Mouse (Mus musculus) MEL-GATA-1-ER (cell line): ENCODE measurements at regions not wholly inside any gene's neighbourhood (a gene's known extent, or its start where the extent isn't known, plus 50 kb on each side); places are given as distances from the start of the nearest gene placed in this dataset.
"Not testable (repeated sequence)": the region's sequence is repeated elsewhere in the genome, so short reads cannot be mapped to it uniquely, and the experiment has no call there.

Experiments used
- DNase-seq: peaks from one replicate; pipeline ENCODE4 v3.0.0-alpha.2; 2012; ENCODE audit warnings: low read depth; ENCODE audit errors: extremely low read depth

DNA sequence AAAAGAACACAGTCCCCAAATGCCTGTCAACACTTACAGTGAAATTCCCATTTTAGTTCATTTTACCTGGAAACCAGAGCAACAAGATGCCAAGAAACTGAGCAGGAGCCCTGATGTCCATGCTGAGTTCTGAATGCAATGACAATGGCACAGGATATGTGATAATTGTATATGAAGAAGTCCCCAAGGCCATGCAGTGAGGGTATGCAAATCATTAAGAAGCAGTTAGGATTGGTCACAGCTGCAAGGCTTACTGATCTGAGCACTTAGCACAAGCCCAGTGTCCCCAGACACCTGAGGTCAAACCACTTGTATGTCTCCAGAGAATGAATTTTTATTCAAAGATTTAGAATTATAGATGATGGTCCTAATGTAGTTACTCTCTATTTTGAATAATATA is 419.0 kb upstream of the Tacstd2 start:
- not testable (repeated sequence) for DNase-seq

DNA sequence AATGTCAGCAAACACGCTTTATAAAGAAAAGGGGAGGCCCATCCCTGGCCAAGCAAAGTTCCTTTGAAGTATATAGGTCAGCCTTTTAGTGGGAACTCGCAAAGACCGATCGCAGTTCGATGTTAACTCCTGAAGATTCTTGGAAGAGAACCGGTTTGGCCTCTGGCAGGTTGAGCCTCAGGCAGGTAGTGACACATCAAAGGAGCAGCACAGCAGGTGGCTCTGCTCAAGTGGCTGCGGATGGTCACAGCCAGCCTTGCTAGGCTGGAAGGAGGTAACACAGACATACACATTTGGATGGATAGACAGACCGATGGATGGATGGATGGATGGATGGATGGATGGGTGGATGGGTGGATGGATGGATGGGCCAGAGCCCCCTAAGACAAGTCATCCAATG is 395.9 kb upstream of the Tacstd2 start:
- not testable (repeated sequence) for DNase-seq

DNA sequence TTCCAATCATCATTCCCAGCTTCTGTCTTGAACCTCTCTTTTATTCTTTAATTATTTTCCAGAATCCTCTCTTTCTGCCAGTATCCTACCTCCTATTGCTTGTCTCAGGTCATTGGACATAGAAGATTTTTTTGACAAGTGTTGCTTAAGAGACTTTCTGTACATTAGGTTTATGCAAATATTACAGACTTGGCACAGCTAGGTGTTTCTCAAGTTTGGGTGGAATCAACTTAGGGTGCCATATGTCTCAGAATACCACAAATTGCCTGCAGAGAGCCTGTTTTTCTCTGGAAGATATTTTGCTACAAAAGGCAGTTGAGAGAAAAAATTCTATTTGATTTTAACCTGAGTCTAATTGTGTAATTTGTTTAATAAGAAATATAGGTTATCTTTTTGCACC is 386.9 kb upstream of the Tacstd2 start:
- DNase-seq = no peak

DNA sequence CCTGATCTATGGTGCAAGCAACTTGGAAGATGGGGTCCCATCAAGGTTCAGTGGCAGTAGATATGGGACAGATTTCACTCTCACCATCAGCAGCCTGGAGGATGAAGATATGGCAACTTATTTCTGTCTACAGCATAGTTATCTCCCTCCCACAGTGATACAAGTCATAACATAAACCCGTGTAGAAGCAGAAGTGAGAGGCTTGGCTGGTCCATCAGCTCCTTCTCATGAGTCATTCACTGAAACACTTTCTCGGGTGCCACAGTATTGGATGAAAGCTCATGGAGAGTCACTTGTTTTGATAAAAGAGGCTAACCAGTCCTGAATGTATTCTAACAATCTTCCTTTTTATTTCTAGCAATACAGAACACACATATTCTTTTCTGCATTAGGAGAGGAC is 378.3 kb upstream of the Tacstd2 start:
- no peak for DNase-seq

DNA sequence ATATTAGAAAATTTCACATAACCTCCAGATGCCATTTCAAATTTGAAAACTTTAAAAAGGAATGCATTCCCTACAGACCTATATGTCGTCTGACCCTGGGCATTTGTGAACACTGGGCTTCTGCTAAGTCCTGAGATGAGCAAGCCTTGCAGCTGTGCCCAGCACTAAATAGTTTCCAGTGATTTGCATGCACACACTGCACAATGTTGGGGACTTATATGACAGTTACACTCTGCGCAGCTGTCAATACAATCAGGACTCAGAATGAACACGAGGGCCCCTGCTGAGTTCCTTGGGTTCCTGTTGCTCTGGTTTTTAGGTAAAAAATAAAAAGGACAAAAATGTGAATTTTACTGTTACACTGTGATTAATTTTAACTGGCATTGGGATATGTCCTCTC is 377.7 kb upstream of the Tacstd2 start:
- DNase-seq = no peak

DNA sequence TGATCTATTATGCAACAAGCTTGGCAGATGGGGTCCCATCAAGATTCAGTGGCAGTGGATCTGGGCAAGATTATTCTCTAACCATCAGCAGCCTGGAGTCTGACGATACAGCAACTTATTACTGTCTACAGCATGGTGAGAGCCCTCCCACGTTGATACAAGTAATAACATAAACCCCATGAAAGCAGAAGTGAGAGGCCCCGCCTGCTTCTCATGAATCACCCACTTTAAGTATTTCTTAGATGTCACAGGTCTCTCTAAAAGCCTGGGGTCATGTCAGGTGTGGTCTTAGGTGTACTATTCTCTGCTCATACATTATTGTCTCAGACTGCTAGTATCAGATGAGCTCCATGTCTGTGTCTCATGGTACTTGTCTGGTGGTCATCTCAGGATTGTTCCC is 360.9 kb upstream of the Tacstd2 start:
- DNase-seq = no peak

DNA sequence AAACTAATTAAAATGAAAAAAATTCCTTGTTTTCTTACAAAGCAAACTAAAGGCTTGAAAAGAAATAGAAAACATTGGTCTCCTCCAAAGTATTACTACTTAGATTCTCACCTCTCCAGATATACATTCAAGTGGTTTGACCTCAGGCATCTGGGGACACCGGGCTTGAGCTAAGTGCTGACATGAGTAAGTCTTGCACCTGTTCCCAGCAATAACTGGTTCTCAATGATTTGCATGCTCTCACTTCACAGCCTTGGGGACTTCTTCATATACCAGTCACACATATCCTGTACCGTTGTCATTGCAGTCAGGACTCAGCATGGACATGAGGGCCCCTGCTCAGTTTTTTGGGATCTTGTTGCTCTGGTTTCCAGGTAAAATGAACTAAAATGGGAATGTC is 360.3 kb upstream of the Tacstd2 start:
- DNase-seq = no peak

DNA sequence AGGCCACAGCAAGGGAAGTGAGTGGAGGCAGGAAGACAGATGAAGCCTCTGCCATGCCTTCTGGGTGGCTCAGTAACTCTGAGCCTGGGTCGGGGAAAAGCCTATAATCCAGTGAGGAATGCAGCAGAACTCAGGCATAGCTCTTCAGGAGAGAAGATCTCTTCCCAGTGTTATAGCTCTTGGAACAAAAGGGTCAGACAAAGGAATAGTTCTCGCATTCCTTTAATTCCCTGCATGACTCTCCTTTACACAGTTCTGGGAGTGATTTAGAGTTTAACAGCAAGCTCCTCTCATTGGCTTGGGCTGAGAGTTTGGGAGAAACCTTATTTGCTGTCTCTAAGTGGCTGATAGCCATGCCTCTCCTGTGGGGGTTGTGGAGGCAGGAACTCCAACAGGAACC is 352.0 kb upstream of the Tacstd2 start:
- no peak for DNase-seq

DNA sequence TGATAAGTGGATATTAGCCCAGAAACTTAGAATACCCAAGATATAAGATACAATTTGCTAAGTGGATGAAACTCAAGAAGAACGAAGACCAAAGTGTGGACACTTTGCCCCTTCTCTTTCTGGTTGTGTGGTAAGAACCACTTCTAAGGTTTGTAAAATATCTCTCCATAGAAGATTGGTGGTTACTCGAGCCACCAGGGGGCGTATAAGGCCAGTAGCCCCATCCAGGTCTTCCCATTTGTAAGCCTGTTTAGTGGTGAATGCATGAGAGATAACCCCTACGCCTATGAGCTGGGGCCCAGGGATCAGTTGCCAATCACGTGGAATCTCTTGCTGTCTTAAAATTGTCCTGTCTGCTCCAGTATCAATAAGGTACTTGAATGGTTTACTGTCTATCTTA is 349.3 kb upstream of the Tacstd2 start:
- DNase-seq = no peak

DNA sequence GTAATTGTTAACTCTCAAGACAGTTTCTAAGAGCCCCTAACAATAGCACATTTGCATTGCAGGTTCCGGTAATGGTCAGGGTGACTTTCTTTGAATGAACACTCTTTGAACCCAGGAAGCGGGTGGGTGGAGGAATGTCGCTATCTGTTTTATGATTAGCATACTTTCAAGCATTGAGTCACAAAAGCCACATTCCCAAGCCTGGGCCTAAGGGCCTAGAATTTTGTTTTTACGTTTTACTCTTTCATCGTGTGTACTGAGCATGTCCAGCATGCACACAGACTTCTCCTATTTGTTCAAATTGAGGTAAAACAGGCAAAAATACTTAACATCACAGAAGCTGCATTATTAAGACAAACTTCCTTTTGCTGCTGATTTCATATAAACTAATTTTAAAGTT is 345.9 kb upstream of the Tacstd2 start:
- not testable (repeated sequence) for DNase-seq

DNA sequence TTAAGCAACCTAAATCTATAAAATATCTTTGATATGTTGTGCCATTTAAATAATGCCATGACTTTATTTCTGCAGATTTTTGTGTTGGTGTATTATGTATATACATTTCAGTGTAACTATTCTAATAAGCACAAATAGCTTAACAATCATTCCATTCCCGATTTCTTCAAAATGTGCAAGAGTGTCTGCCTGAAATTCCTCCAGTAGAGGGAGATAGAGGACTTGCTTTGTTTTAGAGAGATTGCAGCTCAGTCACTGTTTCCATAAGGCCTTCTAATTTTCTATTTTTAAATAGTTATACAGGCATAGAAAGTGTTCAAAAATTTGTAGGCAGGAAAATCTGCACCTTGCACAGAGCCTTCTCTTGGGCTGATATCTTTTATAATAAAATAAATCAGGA is 322.3 kb upstream of the Tacstd2 start:
- not testable (repeated sequence) for DNase-seq

DNA sequence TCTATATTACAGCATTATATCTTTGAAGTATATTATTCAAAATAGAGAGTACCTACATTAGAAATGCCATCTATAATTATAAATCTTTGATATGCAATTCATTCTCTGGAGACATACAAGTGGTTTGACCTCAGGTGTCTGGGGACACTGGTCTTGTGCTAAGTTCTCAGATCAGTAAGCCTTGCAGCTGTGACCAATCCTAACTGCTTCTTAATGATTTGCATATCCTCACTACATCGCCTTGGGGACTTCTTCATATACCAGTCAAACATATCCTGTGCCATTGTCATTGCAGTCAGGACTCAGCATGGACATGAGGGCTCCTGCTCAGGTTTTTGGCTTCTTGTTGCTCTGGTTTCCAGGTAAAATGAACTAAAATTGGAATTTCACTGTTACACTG is 303.9 kb upstream of the Tacstd2 start:
- DNase-seq = not testable (repeated sequence)

DNA sequence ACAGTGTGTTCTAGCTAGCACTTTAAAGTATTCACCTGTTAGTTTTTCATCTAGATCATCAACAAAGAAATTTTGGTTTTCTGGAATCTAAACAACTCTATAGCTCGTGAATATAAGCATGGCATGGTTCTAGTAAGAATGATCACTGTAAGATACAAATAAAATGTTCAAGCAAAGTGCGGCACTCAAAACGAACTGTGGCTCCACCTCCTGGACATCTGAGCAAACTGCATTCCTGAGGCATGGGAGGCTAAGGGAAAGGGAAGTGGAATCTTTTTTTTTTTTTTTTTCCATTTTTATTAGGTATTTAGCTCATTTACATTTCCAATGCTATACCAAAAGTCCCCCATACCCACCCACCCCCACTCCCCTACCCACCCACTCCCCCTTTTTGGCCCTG is 276.9 kb upstream of the Tacstd2 start:
- DNase-seq = peak; percentile 2

DNA sequence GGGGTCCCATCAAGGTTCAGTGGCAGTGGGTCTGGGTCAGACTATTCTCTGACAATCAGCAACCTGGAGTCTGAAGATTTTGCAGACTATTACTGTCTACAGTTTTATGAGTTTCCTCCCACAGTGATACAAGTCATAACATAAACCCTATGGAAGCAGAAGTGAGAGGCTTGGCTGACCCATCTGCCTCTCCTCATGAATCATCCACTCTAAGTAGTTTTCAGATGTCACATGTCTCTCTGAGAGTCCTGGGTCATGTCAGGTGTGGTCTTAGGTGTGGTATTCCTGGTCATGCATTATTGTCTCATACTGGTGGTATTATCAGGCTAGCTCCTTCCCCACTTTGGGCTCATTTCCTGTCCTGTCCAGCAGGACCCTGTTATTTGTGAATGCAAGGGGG is 255.8 kb upstream of the Tacstd2 start:
- DNase-seq = no peak

DNA sequence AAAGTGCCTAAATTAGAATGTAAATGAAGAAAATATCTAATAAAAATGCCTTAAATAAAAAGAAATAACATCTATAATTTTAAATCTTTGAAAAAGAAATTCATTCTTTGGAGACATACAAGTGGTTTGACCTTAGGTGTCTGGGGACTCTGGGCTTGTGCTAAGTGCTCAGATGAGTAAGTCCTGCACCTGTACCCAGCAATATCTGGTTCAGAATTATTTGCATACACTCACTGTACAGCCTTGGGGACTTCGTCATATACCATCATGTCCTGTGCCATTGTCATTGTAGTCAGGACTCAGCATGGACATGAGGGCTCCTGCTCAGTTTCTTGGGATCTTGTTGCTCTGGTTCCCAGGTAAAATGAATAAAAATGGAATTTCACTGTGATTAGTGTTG is 255.1 kb upstream of the Tacstd2 start:
- no peak for DNase-seq

DNA sequence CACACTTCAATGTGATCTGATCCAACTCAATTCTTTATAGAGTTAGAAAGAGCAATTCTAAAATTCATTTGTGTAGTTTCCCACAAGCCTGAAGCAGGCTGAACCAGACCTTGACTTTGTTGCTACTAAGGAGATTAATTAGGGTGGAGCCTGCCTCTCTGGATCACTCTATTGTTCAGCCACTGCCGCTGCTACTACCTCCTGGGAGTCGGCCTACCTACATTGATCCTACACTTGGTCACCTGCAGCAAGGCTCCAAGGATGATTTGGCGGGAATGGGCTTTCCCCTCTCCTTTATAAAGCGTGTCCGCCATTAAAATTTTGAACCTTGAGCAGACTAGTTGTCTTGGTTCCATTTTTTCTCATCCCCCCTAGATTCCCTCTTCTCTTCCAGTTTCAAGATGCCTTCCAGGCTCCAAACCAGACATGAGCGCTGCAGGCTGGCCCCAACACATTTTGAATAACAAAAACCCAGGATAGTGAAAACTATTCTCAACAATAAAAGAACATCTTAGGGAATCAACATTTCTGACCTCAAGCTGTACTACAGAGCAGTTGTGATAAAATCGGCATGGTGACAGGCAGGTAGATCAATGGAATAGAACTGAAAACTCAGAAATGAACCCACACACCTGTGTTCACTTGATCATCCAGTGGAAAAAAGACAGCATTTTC is 251.6 kb upstream of the Tacstd2 start:
- DNase-seq = no peak

DNA sequence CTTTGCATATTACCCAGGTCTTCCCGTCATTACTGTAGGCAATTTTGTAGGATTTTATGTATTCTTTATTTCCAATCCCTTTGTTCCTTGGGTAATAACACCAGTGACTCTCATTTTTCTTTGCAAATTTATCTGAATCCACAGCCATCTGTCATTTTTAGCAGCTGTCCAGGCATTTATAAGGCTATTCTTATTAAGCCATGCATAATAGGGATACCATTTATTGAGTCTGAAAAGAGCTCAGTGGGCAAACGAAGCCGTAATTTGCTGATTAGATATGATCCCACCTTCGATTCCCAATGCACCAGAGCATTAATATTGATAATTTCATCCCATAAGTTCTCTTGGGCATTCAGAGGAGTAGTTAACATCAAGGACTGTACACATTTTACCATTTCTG is 243.3 kb upstream of the Tacstd2 start:
- no peak for DNase-seq

DNA sequence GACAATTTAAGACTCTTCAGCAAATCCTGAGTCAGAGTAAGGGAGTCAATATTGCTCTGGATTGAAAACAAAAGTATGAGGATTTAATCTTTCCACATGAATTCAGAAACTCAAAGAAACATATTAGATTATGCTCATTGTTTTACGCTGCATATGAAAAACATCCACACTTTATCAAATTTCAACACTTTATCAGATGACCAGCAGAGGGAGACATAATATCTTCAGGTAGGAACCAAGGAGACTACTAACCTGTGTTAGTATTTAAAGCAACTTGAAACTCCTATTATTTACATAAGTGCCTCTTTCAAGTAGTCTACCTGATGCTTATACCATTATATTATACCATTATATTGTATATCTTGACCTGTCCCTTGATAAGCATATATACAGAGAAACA is 218.5 kb upstream of the Tacstd2 start:
- not testable (repeated sequence) for DNase-seq

DNA sequence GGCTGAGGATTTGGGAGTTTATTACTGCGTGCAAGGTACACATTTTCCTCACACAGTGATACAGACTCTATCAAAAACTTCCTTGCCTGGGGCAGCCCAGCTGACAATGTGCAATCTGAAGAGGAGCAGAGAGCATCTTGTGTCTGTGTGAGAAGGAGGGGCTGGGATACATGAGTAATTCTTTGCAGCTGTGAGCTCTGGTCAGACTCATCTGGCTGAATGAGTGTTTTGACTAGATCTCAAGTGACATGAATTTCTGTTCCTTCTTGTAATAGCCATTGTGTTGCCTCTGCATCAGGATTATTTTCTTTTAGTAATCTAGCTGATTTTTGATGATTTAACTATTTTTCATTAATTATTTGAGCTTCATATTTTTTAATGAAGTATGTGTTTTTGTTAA is 190.0 kb upstream of the Tacstd2 start:
- DNase-seq = no peak

DNA sequence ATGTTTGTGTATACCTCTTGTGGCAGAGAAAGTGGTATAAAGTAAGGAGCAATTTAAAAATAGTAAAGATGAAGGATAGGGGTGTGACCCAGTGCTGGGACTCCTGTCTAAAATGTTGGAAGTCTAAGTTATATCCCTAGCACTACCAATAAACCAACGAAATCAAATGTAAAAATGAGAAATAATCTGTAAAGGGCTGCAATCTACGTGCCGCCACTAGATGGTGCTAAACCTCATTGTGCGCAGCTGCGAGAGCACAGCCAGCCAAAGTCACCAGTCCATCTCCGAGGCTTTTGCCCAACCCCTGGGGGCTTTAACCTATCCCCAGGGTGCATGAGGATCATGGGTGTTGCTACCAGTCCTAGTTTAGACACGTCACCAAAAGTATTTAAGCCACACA is 163.4 kb upstream of the Tacstd2 start:
- DNase-seq = not testable (repeated sequence)

DNA sequence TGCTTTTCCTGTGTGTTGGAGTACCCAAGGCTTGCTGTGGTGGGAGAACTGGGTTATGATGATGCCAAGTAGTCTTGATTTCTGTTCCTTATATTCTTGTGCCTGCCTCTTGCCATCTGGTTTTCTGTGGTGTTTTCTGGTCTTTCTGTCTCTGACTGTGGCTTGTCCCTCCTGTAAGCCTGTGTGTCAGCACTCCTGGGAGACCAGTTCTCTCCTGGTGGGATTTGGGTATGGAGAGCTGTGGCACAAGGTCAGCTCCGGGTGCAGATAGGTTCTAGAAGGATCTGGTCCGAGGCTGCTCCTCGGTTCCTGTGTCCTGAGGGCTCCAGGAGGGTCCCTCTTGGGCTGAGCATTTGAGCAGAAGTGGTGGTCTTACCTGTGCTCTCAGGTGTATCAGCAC is 155.4 kb upstream of the Tacstd2 start:
- DNase-seq = not testable (repeated sequence)

DNA sequence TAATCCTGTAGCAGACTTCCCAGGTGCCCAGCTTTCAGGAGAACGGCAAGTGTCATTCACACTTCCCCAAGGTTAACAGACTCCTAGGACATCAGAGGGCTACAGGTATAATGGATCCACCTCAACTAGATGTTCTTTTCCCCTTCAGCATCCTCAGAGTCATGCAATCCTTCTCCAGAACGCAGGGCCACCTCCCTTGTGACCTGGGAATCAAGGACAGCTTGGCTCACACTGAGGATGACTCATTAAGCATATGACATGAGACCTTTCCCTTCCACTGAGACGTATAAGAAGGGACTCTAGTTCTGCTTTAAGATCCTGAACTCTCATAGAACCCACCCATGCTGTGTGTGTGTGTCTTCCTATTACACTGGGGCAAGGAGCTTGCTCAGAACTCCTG is 147.5 kb upstream of the Tacstd2 start:
- DNase-seq = not testable (repeated sequence)

DNA sequence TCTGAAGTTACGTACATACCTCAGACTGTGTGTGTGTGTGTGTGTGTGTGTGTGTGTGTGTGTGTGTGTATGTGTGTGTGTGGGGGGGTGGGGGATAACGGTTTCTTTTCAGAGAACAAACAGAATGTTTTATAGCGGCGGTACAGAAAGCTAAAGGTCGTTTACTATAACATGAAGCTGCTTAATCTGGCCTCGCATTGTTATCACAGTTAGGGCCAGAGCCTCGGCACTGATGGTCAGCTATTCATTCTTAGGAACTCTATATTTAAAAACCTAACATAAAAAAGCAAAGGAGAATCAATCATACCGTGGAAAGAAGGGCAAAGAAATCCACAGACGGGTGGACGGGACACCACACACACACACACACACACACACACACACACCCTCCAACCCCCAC is 146.0 kb upstream of the Tacstd2 start:
- DNase-seq = not testable (repeated sequence)

DNA sequence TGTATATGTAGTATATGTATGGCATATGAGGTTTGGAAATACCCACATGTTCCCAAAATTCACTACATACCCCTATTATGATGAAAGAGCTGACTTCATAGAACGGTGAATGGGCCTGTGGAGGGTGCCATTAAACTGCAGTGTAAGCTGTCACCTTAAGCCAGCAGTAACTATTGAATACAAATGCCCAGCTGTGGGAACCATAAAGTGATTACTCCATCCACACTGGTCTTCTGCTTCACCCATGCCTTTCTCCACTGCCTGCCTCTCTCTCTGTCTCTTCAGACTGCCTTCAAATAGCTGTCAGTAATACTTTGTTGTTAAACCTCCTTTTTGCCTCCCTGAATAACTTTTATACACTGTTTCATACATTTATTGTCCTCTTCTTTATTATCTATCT is 143.5 kb upstream of the Tacstd2 start:
- DNase-seq = not testable (repeated sequence)
